Mouse (Mus musculus) embryonic facial prominence, embryonic 15.5 days (tissue): ENCODE data around the gene Stra8. TPM values are rescaled to one million over a fixed set of nuclear protein-coding genes. Genes with fewer than 3 reads are reported as not detected.

ENCODE experiments used
- ATAC-seq: fragments of 200-750 bp; cut with Nextera tagmentation; 2 replicates; pipeline ENCODE4 v1.8.0; 2017; ENCODE audit warnings: low read depth, moderate TSS enrichment; ENCODE audit not compliant: insufficient number of reproducible peaks, low FRiP score, low TSS enrichment
- H3K27ac ChIP-seq: fragments of 300-500 bp; sonication (generic); replicated peaks from 2 replicates; pipeline ENCODE4 v1.5.1; 2015; ENCODE audit warnings: mild to moderate bottlenecking, inconsistent platforms
- H3K27me3 ChIP-seq: fragments of 300-500 bp; sonication (generic); 2 replicates; pipeline ENCODE4 v1.6.1; 2015; ENCODE audit warnings: inconsistent platforms
- H3K36me3 ChIP-seq: fragments of 300-500 bp; sonication (generic); 2 replicates; pipeline ENCODE4 v1.6.1; 2015; ENCODE audit warnings: mild to moderate bottlenecking, inconsistent platforms
- H3K4me1 ChIP-seq: fragments of 300-500 bp; sonication (generic); 2 replicates; pipeline ENCODE4 v1.6.1; 2015; ENCODE audit warnings: inconsistent platforms
- H3K4me2 ChIP-seq: fragments of 300-500 bp; sonication (generic); replicated peaks from 2 replicates; pipeline ENCODE4 v1.6.1; 2015; ENCODE audit warnings: mild to moderate bottlenecking, inconsistent platforms
- H3K4me3 ChIP-seq: fragments of 300-500 bp; sonication (generic); replicated peaks from 2 replicates; pipeline ENCODE4 v1.5.1; 2015; ENCODE audit warnings: mild to moderate bottlenecking, inconsistent platforms
- H3K9ac ChIP-seq: fragments of 300-500 bp; sonication (generic); 2 replicates; pipeline ENCODE4 v1.6.1; 2015; ENCODE audit warnings: inconsistent platforms
- H3K9me3 ChIP-seq: fragments of 300-500 bp; sonication (generic); replicated peaks from 2 replicates; pipeline ENCODE4 v1.6.1; 2016; ENCODE audit warnings: inconsistent platforms
- WGBS: fragments of 180-500 bp; shearing (Covaris S2); methylation state at CpG from one replicate; pipeline ENCODE4 v1.1.7; 2015; 5-methylcytosine and 5-hydroxymethylcytosine counted together
- polyA plus RNA-seq: library from polyadenylated mRNA; unstranded; fragments of >200 nt; fragmentation: Nextera tagmentation; extraction: Ambion mirVana; gene quantifications from 2 replicates; pipeline ENCODE4 v1.2.1, GENCODE M21; 2015

The Stra8 gene
- polyA plus RNA-seq, 1 experiment from 2014 or later: not detected

- Histone ChIP-seq H3K36me3 (peaks cover 28% of the 10 kb centered on the region), H3K4me1 (peaks cover 38% of the 10 kb centered on the region), H3K27me3 (no peaks in the 10 kb centered on the region), H3K4me3 (no peak overlapping the region), H3K27ac (no peak overlapping the region), H3K9ac (no peak overlapping the region), H3K9me3 (no peaks in the 10 kb centered on the region), H3K4me2 (no peak overlapping the region)
- no peak for ATAC-seq
- WGBS: 55% methylated on average over 6 of the region's 6 CpGs
These were observed 40.0 kb upstream of the Stra8 start for GRCm38 (mm10) chr6:34879911-34880475.

- H3K4me2 ChIP-seq: no peak overlapping the region
- H3K9ac ChIP-seq: no peak overlapping the region
- no peaks in the 10 kb centered on the region for H3K9me3 ChIP-seq
- H3K27ac ChIP-seq: no peak overlapping the region
- peaks cover 13% of the 10 kb centered on the region; the same call in 1 of the 2 replicates for H3K4me1 ChIP-seq
- no peak for ATAC-seq
- WGBS: 81% methylated on average over 7 of the region's 7 CpGs
- H3K4me3 ChIP-seq: no peak overlapping the region
- H3K36me3 ChIP-seq: peaks cover 45% of the 10 kb centered on the region
- H3K27me3 ChIP-seq: no peaks in the 10 kb centered on the region
These were observed 35.2 kb upstream of the Stra8 start for GRCm38 (mm10) chr6:34884724-34885123.

GRCm38 (mm10) chr6:34887131-34887850 lies 32.7 kb upstream of the Stra8 start:
- no peaks in the 10 kb centered on the region for H3K27me3 ChIP-seq
- peak overlapping the region; percentile 22; the same call in 1 of the 2 replicates for H3K27ac ChIP-seq
- H3K9me3 ChIP-seq: no peaks in the 10 kb centered on the region
- WGBS: 47% methylated on average over 6 of the region's 6 CpGs
- no peak overlapping the region for H3K4me3 ChIP-seq
- peaks cover 13% of the 10 kb centered on the region; the same call in 1 of the 2 replicates for H3K4me1 ChIP-seq
- ATAC-seq: peak; percentile 52; the same call in 1 of the 2 replicates
- H3K9ac ChIP-seq: no peak overlapping the region
- H3K36me3 ChIP-seq: peaks cover 55% of the 10 kb centered on the region
- H3K4me2 ChIP-seq: no peak overlapping the region

GRCm38 (mm10) chr6:34889185-34889584 lies 30.8 kb upstream of the Stra8 start:
- Histone ChIP-seq H3K27me3 (no peaks in the 10 kb centered on the region), H3K4me2 (no peak overlapping the region), H3K27ac (no peak overlapping the region), H3K36me3 (peaks cover 64% of the 10 kb centered on the region), H3K4me3 (no peak overlapping the region), H3K4me1 (peaks cover 13% of the 10 kb centered on the region; the same call in 1 of the 2 replicates), H3K9me3 (no peaks in the 10 kb centered on the region), H3K9ac (no peak overlapping the region)
- ATAC-seq: no peak
- WGBS: 65% methylated on average over 4 of the region's 4 CpGs

GRCm38 (mm10) chr6:34895569-34895968 lies 24.4 kb upstream of the Stra8 start:
- Histone ChIP-seq H3K27me3 (no peaks in the 10 kb centered on the region), H3K9ac (no peak overlapping the region), H3K36me3 (peaks cover 69% of the 10 kb centered on the region), H3K4me1 (no peaks in the 10 kb centered on the region), H3K9me3 (no peaks in the 10 kb centered on the region), H3K27ac (no peak overlapping the region), H3K4me2 (no peak overlapping the region), H3K4me3 (no peak overlapping the region)
- ATAC-seq: 0 out of 2 replicates have a peak, but pooled peaks have one; percentile 9
- 80% methylated on average over 7 of the region's 7 CpGs for WGBS

- H3K4me2 ChIP-seq: no peak overlapping the region
- H3K27me3 ChIP-seq: no peaks in the 10 kb centered on the region
- no peak overlapping the region for H3K4me3 ChIP-seq
- H3K9me3 ChIP-seq: no peaks in the 10 kb centered on the region
- H3K36me3 ChIP-seq: peaks cover 69% of the 10 kb centered on the region
- no peaks in the 10 kb centered on the region for H3K4me1 ChIP-seq
- ATAC-seq: no peak
- no peak overlapping the region for H3K27ac ChIP-seq
- 61% methylated on average over 16 of the region's 16 CpGs for WGBS
- no peak overlapping the region for H3K9ac ChIP-seq
These were observed 23.7 kb upstream of the Stra8 start for GRCm38 (mm10) chr6:34896168-34896780.

GRCm38 (mm10) chr6:34899127-34899526 lies 20.8 kb upstream of the Stra8 start:
- no peak for ATAC-seq
- no peaks in the 10 kb centered on the region for H3K9me3 ChIP-seq
- no peak overlapping the region for H3K27ac ChIP-seq
- no peak overlapping the region for H3K4me2 ChIP-seq
- H3K4me3 ChIP-seq: no peak overlapping the region
- H3K4me1 ChIP-seq: no peaks in the 10 kb centered on the region
- H3K27me3 ChIP-seq: no peaks in the 10 kb centered on the region
- no peak overlapping the region for H3K9ac ChIP-seq
- H3K36me3 ChIP-seq: peaks cover 66% of the 10 kb centered on the region
- 88% methylated on average over 2 of the region's 2 CpGs for WGBS

- H3K27me3 ChIP-seq: no peaks in the 10 kb centered on the region
- no peak overlapping the region for H3K4me3 ChIP-seq
- no peaks in the 10 kb centered on the region for H3K9me3 ChIP-seq
- 80% methylated on average over 2 of the region's 2 CpGs for WGBS
- H3K27ac ChIP-seq: no peak overlapping the region
- ATAC-seq: no peak
- no peak overlapping the region for H3K9ac ChIP-seq
- H3K36me3 ChIP-seq: peaks cover 67% of the 10 kb centered on the region
- H3K4me1 ChIP-seq: no peaks in the 10 kb centered on the region
- no peak overlapping the region for H3K4me2 ChIP-seq
These were observed 19.0 kb upstream of the Stra8 start for GRCm38 (mm10) chr6:34900990-34901389.

- no peaks in the 10 kb centered on the region for H3K9me3 ChIP-seq
- H3K4me1 ChIP-seq: no peaks in the 10 kb centered on the region
- H3K4me2 ChIP-seq: no peak overlapping the region
- no peaks in the 10 kb centered on the region for H3K27me3 ChIP-seq
- no peak overlapping the region for H3K4me3 ChIP-seq
- H3K9ac ChIP-seq: no peak overlapping the region
- WGBS: 58% methylated on average over 9 of the region's 9 CpGs
- no peak for ATAC-seq
- peaks cover 77% of the 10 kb centered on the region for H3K36me3 ChIP-seq
- H3K27ac ChIP-seq: no peak overlapping the region
These were observed 18.0 kb upstream of the Stra8 start for GRCm38 (mm10) chr6:34901911-34902444.

GRCm38 (mm10) chr6:34902578-34902977 lies 17.4 kb upstream of the Stra8 start:
- H3K9me3 ChIP-seq: no peaks in the 10 kb centered on the region
- no peak overlapping the region for H3K4me2 ChIP-seq
- H3K4me3 ChIP-seq: no peak overlapping the region
- no peak for ATAC-seq
- H3K27me3 ChIP-seq: no peaks in the 10 kb centered on the region
- H3K4me1 ChIP-seq: no peaks in the 10 kb centered on the region
- no peak overlapping the region for H3K27ac ChIP-seq
- H3K36me3 ChIP-seq: peaks cover 78% of the 10 kb centered on the region
- 80% methylated on average over 7 of the region's 7 CpGs for whole genome bisulfite sequencing
- H3K9ac ChIP-seq: no peak overlapping the region

- Histone ChIP-seq H3K36me3 (peaks cover 79% of the 10 kb centered on the region), H3K4me3 (no peak overlapping the region), H3K4me1 (no peaks in the 10 kb centered on the region), H3K4me2 (no peak overlapping the region), H3K27me3 (no peaks in the 10 kb centered on the region), H3K9me3 (no peaks in the 10 kb centered on the region), H3K27ac (no peak overlapping the region), H3K9ac (no peak overlapping the region)
- 78% methylated on average over 5 of the region's 5 CpGs for WGBS
- no peak for ATAC-seq
These were observed 16.5 kb upstream of the Stra8 start for GRCm38 (mm10) chr6:34903441-34903840.
